Mouse (Mus musculus) layer of hippocampus, adult 8-10 months (tissue): Measurements from ENCODE around the gene Lyst. TPM values are rescaled to one million over a fixed set of nuclear protein-coding genes. Genes with fewer than 3 reads are reported as not detected.
A peak's percentile ranks its signal among the peaks of the same experiment; 100 is the strongest.
"Not testable (repeated sequence)": the region's sequence is repeated elsewhere in the genome, so short reads cannot be mapped to it uniquely, and the experiment has no call there.

ENCODE experiments used
- DNase-seq, 2 experiments: peaks; one replicate each; pipeline ENCODE4 v3.0.0; 2022; ENCODE audit warnings: low spot score in 2 of 2
- total RNA-seq, 4 experiments: library from RNA; stranded (reverse); gene quantifications; 2 replicates each; pipeline ENCODE4 v1.2.4; 2022

The Lyst gene
- total RNA-seq = 100 to 1,000 TPM in 1 of 4 experiments, 10 to 100 TPM in 3; 81.9 to 115 (median 89.3) TPM

DNA sequence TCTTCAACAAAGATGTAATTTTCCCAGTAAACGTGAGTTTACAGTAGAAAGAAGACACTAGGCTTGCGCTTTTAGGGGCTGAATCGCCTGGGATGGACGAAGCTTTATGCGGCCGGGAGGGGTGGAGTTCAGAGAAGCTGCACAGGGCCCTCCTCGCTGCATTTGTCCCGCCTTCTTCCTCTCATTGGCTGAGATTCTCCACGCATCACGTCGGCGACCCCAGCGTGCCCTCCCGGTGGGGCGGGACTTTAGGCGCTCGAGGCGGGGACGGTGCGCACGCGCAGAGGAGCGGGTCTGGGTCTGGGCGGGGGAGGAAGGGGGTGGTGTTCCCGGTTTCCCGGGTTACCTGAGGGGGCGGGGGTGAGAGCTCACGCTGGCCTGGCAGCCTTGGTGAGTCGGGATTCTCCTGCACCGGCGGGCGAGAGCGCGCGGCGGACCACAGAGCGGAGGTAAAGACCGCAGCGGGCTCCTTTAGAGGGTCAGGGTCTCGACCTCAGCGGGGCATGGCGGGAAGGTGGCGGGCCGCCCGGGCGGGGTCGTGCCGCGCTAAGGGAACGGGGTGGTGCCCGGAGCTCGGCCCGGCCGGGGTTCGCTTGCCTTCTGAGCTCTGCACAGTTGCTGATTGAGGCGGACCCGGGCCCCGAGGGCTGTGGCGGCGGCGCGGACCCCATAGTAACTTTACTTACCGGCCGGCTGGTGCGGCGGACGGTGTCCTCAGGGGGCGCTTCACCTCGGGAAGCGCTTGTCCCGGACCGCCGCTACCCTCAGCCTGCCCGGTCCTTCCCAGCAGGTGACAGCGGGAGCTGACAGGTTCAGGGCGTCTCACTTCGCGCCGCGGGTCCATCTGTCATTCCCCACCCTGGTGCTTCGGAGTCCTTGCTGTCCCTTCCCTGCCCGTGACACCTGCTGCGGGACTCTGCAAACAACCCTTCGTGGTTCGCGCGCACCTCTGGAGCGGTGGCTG is at the start of gene Lyst:
TSS of gene Lyst (plus strand) at position 350 of the 964 bp plus-strand sequence.
- peak; percentile 97 to 98 for DNase-seq

DNA sequence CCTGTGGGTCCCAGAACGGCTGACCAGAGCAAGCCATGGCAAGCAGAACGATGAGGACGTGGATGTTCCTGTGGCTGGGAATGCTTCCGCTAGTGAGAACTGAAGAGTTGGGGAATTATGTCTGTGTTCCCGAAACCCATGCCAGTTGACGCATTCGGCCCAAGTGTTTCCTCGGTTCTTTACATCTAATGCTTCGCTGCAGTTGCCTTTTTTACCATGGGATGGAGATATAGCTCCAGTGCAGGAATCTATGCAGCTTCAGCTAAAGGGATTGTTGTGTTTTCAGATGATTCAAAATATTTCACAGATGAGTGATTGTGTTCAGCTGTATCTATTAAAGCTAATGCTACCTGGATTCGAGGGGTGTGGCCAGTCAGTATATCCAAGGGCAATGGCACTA is 47.1 kb upstream of the Lyst start:
- DNase-seq = not testable (repeated sequence)

DNA sequence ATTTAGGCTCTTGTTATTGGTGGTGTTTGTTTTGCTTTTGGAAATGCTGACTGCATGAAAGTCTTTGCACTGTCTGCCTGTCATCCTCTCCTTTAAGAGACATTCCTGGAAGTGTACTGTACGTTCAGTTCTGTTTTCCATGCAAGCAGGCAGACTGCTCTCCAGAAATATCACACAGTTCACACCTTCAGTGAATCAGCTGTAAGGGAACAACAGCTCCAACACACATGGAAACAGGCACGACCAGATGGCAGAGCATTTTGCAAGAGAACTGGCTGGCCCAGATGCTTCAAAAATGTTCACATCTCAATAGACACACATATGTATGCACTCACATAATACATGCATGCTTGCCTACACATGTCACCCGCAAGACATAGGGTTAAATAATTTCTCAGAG is 43.4 kb upstream of the Lyst start:
- DNase-seq = peak; percentile 84 to 86

DNA sequence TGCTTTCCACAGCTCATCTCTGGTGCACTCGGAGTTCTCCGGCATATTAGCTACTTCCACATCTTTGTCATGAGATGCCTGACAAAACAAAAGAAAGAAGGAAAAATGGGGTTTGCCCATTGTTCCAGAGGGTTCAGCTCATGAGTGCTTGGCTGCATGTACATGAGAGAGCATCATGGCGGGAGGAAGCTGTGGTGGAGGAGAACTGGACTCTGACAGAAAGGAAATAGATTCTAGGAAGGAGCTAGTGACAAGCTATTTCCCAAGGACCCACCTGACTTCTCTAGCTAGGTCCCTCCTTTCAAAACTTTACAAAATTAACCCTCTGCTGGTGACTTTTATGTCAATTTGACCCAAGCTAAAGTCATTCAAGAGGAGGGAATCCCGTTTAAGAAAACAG is 42.3 kb upstream of the Lyst start:
- no peak for DNase-seq

DNA sequence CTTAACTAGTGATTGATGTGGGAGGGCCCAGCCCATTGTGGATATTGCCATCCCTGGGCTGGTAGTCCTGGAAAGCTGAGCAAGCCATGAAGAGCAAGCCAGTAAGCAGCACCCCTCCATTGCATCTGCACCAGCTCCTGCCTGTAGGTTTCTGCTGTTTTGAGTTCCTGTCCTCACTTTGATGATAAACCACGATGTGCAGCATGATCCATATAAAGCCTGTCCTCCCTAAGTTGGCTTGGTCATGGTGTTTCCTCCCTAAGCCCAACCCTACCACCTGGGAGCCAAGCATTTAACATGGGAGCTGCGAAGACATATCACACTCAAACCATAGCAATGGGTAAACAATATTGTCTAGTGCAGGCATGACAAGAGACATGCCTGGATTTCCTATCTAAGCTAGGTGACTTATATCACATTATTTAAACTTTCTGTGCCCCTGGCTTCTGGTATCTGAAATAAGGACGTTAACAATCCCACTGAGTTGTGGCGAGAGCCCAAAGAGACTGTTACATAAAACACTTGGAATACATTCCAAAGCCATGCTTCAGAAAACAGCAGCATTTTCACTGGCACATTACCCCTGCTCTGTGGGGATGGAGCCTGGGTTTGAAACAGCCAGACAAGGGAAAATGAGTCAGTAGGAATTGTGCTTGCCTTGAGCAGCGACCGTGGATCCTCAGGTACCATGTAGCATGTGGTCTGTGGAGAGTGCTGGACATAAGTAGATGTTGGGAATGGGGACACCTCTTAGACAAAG is 41.6 kb upstream of the Lyst start:
- DNase-seq = no peak

DNA sequence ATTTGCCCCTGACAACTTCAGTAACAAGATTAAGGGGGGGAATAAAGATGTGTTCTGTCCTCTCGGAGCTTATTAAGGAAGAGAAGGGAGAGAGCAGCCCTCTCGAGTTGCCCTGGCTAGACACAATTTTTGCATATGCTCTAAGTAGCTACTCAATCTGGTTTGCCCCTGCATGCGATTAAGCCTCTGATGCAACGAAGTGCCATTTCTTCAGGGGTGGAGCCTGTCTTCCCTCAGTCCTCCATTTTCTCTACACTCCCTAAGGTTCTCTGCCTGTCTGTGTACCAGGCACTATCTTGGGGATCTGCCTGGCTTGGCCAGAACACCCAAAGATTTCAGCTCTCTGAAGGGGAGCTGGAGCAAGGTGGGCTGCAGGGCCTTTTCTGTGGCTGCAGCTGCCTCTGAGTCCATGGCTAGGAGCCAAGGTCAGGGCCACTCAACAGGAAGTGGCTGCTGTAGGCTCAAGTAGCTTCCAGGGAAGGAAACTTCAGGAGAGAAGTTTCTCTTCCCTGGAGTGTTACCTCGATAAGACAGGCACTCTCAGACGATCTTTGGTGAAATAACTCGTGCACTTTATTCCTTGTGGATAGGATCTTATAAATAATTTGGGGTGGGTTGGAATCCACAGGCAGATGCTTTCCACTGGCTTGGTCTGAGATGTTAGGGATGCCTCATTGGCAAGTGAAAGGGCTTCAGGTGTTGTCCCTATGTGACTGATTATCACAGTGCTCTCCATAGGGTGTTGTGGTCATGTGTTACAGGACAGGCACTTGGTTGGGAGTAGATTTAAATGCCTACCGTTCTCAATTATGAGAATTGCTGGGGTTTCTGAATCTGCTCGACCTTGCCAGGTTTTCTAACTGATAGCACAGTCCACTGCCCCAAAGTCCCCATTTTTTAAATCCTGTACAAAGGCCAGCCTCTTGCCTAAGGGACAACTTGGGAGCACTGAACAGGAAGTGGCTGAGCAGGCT is 40.2 kb upstream of the Lyst start:
- no peak for DNase-seq

DNA sequence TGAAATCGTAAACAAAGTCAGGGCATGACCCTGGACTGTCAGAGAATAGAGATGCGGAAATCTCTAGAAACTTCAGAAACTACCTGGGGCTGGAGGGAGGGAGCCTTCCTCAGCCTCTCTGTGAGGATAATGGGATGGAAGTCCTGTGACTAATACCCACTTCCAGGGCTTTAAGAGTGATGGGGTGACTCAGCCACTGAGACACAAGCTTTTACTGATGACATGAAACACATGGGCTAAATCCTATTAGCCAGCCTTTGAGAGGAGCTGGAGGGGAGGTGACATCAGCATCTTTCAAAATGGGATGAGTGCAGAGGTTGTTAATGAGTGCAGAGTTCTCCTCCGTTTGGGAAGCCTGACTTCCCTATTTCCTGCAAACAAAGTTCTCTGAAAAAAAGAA is 38.2 kb upstream of the Lyst start:
- no peak for DNase-seq

DNA sequence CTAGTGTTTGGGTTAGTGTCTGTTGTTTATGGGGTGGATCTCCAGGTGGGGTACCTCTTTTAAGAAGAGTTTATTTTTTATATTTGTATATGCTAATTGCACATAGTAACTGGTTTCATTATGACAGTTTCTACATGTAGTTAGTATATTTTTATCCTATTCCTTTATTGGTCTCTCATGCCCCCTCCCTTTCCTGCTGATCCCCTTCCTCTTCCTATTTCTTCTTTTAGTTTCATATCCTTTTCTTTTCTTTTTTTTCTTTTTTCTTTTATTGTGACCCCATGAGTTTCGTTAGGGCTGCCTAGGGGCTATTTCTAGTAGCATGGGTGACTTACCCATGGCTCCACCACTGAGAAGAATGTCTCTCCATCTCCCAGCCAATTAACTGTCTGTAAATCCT is 36.5 kb upstream of the Lyst start:
- no peak for DNase-seq

DNA sequence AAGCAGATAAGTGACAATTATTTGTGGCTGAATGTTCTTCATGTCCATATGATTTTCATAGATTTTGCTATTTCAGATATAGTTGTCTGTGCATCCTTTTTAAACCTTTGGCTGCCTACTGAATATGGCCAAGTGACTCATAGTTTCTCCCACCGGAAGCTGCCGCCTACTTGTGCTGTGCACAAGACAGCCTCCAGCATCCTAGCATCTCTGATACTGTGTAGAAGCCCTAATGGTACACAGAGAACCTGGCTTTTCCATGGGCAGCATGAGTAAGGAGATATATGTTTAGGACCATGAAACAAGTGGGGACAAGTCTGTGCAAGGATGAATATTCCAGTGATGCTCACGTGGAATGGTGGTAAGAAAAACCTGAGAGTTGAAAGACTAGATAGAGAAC is 35.0 kb upstream of the Lyst start:
- DNase-seq = peak in 1 of 2 experiments; percentile 30

DNA sequence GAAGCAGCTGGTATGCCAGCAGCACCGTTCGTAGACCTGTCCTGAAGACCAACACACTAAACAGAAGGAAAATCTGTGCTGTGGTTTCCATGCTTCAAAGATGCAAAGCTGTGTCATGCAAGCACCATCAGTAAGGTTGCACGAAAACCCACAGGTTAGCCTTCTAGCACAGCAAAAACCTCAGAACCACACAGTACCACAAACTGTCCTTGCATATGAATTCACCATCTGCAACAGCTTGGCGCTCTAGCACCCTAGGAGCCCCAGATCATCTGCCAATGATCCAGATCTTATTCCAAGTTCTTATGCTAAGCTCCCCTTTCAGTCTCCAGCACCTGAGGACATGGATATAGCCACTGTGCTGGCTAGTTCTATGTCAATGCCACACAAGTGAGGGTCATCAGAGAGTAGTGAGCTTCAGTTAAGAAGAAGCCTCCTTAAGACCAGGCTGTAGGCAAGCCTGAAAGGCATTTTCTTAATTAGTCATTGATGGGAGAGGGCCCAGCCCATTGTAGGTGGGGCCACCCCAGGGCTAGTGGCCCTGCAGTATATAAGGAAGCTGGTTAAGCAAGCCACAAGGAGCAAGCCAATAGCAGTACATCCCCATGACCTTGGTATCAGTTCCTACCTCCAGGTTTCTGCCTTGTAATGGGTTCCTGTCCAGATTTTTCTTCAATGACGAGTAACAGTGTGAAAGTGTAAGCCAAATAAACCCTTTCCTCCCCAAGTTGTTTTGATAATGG is 33.0 kb upstream of the Lyst start:
- DNase-seq = no peak

DNA sequence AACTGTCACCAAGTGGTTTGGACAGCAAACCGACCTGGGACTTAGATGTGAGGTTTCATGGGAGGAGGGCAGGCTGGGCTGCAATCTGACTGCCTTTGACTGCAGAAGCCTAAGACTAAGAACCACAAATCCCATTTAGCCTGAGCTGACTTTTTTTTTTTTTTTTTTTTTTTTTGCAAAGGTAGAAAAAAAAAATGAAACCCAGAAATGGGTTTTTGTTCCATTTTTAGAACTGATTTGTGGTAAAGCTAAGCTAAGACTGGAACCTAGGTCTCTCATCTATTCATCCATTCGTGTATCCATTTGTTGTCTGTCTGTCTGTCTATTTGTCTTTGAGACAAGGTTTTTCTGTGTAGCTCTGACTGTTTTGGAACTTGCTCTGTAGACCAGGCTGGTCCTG is 31.9 kb upstream of the Lyst start:
- DNase-seq = no peak

DNA sequence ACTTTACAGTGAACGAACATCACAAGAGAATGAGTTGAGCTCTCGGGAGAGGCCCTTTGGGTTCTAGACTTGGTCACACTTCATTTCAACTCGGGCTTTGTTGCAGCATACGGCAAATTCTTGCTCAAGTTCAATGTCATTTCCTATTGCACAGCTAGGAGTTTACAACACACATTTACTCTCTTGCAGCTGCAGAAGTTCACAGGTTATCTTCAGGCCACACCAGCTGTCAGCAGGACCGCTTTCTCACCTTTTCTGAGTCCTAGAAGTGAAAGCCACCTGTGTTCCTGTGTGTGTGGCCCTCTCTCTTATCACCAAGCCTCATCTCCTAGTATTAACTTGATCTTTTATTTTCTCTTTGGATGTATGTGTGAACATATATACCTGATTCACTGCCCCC is 31.3 kb upstream of the Lyst start:
- DNase-seq = no peak

DNA sequence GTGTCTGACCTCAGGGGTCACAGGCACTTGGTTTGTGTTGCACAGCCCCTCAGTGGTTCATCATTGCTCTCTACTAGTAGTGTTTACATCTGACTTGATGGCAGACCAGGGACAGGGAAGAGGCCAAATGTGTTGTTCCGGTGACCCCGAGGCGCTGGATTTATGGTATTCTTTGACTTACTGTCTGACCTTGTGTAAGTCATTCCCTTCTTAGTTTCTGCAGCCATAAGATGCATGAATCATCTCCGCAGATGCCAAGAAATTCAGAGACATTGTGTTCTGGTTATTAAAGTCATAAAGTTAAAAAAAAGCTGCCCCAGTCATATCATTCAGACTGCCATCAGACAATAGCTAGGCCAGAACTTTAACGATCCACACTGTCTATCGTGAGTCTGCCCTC is 27.6 kb upstream of the Lyst start:
- DNase-seq = no peak

DNA sequence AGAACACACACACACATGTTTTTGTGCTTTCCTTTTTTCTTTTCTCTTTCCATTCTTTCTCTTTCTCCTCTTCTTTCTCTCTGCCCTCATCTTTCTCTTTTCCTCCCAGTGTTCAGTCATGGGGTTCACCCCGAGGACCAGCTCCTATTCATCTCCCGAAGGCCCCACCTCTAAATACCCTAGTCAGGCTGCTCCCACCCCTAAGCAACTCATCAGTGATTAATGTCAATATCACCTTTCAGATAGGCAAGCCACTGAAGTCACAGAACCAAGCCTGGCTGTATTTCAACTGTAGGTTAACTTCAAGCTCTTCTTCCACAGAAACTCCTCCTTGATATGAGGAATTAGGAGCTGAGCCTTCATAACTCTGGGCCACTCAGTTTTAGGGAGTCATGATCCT is 26.1 kb upstream of the Lyst start:
- no peak for DNase-seq

DNA sequence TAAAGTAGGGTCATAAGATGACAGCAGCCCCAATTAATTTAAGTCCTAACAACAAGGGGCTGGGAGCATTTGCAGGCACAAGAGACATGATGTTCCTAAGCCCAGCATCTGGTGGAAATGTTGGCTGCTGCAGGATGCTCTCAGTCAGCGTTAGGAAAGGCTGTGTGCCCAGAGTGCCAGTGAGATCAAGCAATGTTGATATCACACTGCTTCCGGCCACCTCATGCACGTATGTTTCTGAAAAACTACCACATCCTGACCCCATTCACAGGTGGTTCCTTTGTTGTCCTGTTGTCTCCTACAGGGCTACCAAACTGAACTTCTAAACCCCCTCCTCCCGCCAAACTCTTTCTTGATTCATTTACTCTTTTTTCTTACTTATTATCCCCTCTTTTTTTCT is 25.7 kb upstream of the Lyst start:
- DNase-seq = no peak

DNA sequence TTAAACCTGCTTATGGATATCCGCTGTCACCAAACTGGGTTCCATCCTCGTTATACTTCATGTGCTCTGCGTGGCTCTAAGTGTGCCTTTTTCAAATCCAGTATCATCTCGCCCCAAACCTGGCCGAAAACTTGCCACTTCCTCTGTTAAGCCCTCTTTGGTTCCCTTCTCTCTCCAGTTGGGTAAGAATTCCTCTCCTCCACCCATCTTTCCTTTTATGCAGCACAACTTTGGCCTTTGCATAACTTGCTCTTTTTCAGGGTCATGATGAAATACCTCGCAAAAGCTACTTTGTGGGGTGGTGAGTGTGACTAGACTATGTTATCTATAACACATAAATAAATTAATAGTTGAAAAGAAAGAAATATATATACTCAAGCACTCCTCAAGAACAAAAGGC is 22.6 kb upstream of the Lyst start:
- DNase-seq = no peak

DNA sequence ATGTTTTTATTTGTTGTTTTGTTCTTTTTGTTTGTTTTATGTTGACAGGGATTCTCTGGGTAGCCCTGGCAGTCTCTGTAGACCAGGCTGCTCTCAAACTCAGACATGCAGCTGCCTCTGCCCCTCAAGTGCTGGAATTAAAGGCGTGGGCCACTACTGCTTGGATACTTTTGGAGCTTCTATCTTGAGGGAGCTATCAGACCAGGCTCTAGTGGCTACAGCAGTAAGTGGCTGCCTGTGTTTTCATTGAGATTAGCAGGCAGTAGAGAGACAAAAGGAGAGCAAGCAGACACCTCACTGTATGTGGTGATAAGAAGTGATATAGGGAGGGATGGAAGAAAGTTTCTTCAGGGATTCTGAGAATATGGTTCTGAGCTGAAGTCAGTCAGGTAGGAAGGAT is 21.4 kb upstream of the Lyst start:
- no peak for DNase-seq

DNA sequence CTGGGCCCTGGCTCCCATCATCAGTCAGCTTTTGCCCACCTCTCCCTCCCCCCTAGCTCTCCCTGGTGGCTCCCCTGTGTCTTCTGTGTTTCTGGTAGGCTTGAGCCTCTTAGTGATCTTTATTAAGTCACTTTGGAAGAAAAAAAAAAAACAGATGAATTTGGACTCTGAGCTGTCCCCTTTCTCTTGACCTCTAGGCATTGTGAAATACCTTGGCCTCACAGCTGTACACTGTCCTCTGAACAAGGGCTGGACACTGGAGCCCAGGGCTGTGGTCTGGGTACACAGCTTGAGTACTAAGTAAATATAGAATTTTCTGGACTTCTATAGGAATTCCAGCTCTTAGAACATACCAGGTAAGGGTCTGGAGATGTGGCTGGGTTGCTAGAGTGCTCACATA is 20.6 kb upstream of the Lyst start:
- DNase-seq = no peak

DNA sequence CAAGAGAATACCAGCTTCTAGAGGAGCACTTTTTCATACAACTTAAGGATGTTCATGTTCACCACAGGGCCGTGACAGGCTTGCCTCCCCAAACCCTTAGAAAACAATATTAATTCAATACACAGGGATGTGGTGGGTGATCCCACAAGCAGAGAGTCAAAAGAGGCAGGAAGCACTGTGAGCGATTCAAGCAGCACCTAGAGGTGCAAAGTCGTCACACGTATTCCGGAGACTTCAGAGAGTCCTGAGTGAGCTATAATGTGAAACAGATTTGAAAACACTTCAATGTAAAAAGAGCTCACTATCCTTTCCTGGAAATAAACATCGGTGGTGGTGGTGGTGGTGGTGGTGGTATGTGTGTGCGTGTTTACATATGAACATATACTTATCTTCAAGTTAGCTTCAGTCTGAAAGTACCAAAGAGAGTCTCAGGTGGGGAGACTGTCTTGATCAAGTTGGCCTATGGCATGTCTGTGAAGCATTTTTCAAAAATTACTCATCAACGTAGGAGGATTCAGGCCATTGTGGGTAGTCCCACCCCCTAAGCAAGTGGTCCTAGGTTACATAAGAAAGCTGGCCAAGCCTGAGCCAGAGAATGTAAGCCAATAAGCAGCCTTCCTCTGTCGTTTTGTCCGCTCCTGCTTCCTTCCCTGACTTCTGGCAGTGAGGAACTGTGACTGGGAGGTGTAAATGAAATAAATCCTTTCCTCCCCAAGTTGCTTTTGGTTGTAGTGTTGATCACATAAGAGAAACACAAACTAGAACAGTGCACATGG is 17.9 kb upstream of the Lyst start:
- DNase-seq = no peak

DNA sequence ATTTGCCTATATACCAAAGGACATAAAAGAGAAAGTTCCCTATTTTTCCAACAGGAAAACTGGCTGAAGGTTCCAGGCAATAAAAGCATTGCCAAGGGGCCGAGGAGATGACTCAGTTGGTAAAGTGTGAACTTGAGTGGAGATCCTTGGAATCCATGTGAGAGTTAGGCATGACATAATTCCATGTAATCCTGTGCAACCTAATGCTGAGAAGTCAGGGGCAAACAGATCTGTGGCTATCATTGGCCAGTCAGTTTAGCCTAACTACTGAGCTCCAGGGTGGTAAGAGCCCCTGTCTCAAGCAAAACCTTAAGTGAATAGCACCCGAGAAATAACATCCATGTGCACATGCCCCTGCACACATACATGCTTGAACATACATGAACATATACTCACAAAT is 17.3 kb upstream of the Lyst start:
- no peak for DNase-seq
